Mouse (Mus musculus) layer of hippocampus, postnatal 25 days (tissue): ENCODE measurements around the gene Tmem237. TPM values are rescaled to one million over a fixed set of nuclear protein-coding genes. Genes with fewer than 3 reads are reported as not detected.

Source experiments
- DNase-seq, 2 experiments: peaks; one replicate each; pipeline ENCODE4 v3.0.0; 2022; ENCODE audit warnings: mixed read lengths in 2 of 2, low spot score in 1 of 2; ENCODE audit errors: extremely low spot score in 1 of 2
- total RNA-seq, 2 experiments: library from RNA; stranded (reverse); gene quantifications; 2 replicates each; pipeline ENCODE4 v1.2.3; 2021

The Tmem237 gene
- 10 to 100 TPM; 27.9 to 29.2 TPM for total RNA-seq

DNA sequence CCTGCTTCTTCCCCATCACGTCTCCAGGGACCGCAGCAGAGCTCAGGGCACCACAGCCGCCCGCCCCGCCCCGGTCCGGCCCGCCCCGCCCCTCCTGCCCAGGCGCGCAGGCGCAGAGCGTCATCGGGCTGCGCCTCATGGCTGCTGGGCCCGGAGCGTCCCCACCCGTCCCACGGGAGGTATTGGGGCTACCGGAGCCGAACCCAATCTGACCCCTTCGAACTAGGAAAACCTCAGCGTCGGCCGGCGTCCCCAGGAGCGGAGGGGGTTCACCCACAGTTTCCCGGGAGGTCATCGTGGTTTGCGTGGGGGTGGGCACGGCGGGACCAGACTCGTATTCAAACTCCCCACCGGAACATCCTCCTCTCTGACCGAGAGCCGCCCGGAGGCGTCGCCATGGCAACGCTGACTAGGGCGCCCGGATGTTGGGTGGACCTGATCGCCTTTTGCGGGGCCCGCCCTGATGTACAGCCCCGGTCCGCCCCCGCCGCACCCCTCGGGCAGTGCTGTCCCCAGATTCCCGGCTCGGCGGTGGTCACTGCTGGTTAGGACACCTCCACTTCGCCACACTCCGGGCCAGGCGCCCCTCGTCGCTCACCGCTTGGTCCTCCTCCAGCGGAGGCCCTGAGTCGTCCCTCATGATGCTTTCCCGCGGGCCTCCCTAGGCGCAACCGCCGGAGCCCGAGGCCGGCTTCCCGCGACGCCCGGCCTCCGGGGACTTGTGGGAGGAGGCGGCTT, at the start of gene Tmem237:
Tmem237 (minus strand) TSS at position 689 of the 738 bp plus-strand sequence.
- peak; percentile 88 to 92 for DNase-seq

- no peak for DNase-seq
These were observed 49.4 kb upstream of the Tmem237 start for GRCm38 (mm10) chr1:59169586-59169985.

- DNase-seq, result no peak
These were observed 48.3 kb upstream of the Tmem237 start for GRCm38 (mm10) chr1:59168556-59168955.

GRCm38 (mm10) chr1:59167654-59168425, 47.6 kb upstream of the Tmem237 start:
- DNase-seq, result no peak

- no peak for DNase-seq
These were observed 46.2 kb upstream of the Tmem237 start for GRCm38 (mm10) chr1:59166232-59166905.

GRCm38 (mm10) chr1:59163918-59164317, 43.7 kb upstream of the Tmem237 start:
- DNase-seq, result no peak

- DNase-seq, result peak; percentile 38 to 40
These were observed 42.8 kb upstream of the Tmem237 start, which contains the start of gene Mpp4 for GRCm38 (mm10) chr1:59163030-59163461. Gene Mpp4 (minus strand): TSS chr1:59163389.

- DNase-seq, result no peak
These were observed 42.3 kb upstream of the Tmem237 start for GRCm38 (mm10) chr1:59162309-59163024.

GRCm38 (mm10) chr1:59161396-59161795, 41.2 kb upstream of the Tmem237 start:
- DNase-seq, result no peak

DNA sequence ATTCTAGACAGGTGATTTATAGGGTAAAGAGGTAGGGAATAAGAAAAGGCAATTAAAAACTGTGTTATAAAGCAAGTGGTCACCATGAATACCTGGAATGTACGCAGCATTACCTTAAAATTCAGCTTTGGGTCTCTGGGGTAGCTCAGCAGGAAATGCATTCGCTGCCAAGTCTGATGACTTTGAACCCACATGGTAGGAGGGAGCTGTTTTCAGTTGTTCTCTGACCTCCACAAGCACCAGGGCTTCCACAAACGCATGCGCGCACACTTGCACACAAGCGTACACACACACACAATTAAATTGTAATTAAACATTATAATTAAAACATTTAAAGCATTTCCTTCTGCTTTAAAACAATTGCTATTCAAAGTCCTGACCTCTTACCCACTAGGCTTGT, 40.7 kb upstream of the Tmem237 start:
- DNase-seq, result no peak

GRCm38 (mm10) chr1:59159136-59159535, 38.9 kb upstream of the Tmem237 start:
- DNase-seq, result no peak

- no peak for DNase-seq
These were observed 38.3 kb upstream of the Tmem237 start for GRCm38 (mm10) chr1:59158498-59158897.

GRCm38 (mm10) chr1:59157846-59158245, 37.6 kb upstream of the Tmem237 start:
- no peak for DNase-seq

DNA sequence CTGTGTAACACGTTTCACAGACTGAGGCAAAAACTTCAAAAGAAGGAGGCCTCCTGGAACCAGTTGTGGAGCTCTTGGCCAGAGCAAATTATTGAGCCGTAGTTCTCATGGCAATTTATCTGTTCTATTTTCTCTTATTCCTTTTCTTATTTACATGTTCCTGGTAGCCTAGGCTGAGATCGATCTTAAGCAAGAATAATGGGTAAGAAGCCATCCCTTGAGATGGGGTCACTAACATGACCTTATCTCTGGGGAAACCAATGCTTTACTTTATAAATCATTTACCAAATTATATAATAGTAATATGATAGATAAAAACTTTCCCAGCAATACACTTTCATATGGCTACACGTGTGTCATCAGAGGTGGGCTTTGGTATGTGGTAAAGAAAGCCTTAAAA, 32.1 kb upstream of the Tmem237 start:
- no peak for DNase-seq

DNA sequence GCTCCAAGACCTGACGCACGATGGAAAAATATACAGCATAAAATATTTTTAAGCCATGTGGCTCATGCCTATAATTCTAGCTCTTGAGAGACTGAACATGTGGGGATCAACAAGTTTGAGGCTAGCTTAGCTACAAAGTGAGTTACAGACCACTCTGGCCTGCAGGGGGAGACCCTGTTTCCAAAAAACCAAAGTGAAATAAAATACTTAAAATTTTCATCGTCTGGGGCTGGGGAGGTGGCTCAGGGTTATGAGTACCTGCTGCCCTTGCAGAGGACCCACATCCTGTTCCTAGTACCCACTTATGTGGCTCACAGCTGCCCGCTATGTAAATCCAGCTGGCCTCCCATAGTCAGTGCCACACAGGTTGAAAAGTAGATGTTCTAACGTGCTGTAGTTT, 30.3 kb upstream of the Tmem237 start:
- DNase-seq, result no peak

GRCm38 (mm10) chr1:59144543-59144942, 24.3 kb upstream of the Tmem237 start:
- no peak for DNase-seq

- peak in 1 of 2 experiments; percentile 56 for DNase-seq
These were observed 22.6 kb upstream of the Tmem237 start for GRCm38 (mm10) chr1:59142809-59143208.

GRCm38 (mm10) chr1:59134419-59134818, 14.2 kb upstream of the Tmem237 start:
- no peak for DNase-seq

GRCm38 (mm10) chr1:59128879-59129278, 8.7 kb upstream of the Tmem237 start:
- no peak for DNase-seq

DNA sequence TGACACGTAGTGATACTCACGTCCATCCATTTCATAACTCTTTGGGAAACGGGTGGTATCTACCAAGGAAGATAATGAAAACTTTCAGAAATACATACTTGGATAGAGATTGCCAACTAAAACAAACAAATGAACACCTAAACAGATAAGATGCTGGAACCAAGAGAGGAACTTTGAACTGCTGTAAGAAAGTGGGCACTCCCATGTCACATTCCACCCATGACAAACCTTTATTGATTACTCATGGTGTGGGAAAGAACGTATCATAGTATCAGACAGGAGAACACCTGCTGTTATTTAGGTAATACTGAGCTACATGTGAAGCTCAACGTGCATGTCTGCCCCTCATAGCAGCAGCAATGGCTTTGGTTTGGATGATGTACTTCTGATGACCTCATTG, 5.3 kb upstream of the Tmem237 start:
- DNase-seq, result no peak
